Comparison of ENCODE assay signal across 19 mouse cellular contexts in the genomic region with DNA sequence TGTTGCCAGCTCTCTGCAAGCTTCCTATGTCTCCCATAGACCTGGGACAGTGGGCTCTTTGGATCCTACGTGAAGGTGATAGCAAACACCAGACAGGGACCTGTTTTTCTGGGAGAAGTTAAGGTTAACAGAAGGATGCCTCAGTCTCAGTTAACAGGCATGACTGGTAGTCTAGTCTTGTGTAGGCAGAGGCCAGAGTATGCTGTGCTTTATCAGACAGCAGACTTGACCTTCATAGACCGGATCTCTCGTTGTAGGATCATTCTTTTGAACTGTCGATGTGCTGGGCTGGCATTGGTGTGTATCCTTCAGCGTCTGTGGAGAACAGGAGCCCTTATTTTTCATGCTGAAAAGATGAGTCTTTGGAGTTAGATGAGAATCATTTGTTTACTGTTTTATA. TPM values are rescaled to one million over a fixed set of nuclear protein-coding genes. Genes with fewer than 3 reads are reported as not detected.
A peak's percentile ranks its signal among the peaks of the same experiment; 100 is the strongest.
DNase-seq lines count a peak whose midpoint lies in the region; ATAC-seq and TF ChIP-seq lines count a peak whose summit lies in the region.
"Had no signal": no experiment of that assay in that cellular context is flagged by ENCODE, and none has a peak within 500 bp of the region (broad histone marks: within the 10 kb centered on the region; RNA-seq: fewer than 3 reads in every experiment).

No protein-coding gene starts in this region.

- H3K4me2 ChIP-seq in heart, embryonic 12.5 days, result no peak overlapping the region
- 0 out of 2 replicates have a peak overlapping the region, but pooled peaks have one; percentile 3 for H3K4me2 ChIP-seq in heart, postnatal 0 days (ENCODE audit: low read depth, low read length)
- H3K4me2 ChIP-seq: forebrain, embryonic 13.5 days; hindbrain, embryonic 13.5 days; intestine, embryonic 15.5 days; kidney, embryonic 15.5 days had no signal

- ATAC-seq in heart, embryonic 12.5 days (ENCODE audit: insufficient number of reproducible peaks, low FRiP score), result no peak
- ATAC-seq in heart, postnatal 0 days (ENCODE audit: insufficient read depth, low read depth), result no peak
- ATAC-seq: activated CD4-positive, CD25-positive, alpha-beta regulatory T cell, adult 4 months; forebrain, embryonic 13.5 days; forebrain, postnatal 0 days; hindbrain, postnatal 0 days; intestine, embryonic 15.5 days; Patski had no signal

- TF ChIP-seq EP300 in heart, postnatal 0 days (IDR thresholded peaks at IDR 0.05; ENCODE audit: low read depth), result no peak

- WGBS in heart, embryonic 12.5 days, result 56% methylated on average over 5 of the region's 5 CpGs
- WGBS in heart, postnatal 0 days, result 36% methylated on average over 5 of the region's 5 CpGs

- H3K4me1 ChIP-seq in heart, embryonic 12.5 days (replicated peaks), result peaks cover 34% of the 10 kb centered on the region
- peaks cover 22% of the 10 kb centered on the region for H3K4me1 ChIP-seq in heart, postnatal 0 days (ENCODE audit: control insufficient read depth, insufficient read depth)

- peak; percentile 20 for DNase-seq in adrenal gland, postnatal 14 days
- DNase-seq in adrenal gland, postnatal 4 days (ENCODE audit: low spot score in 2 of 2), result no peak
- no peak for DNase-seq in heart, postnatal 14 days
- DNase-seq in heart, postnatal 0 days (ENCODE audit: low spot score), result no peak
- DNase-seq in heart, adult 8-10 months (ENCODE audit: low spot score), result no peak
- DNase-seq: adrenal gland, postnatal 25 days; forebrain, postnatal 0 days; gastrocnemius, postnatal 25 days; kidney, adult 2 months had no signal

- H3K36me3 ChIP-seq in heart, embryonic 12.5 days, result peaks cover 16% of the 10 kb centered on the region; the same call in 1 of the 2 replicates
- no peaks in the 10 kb centered on the region for H3K36me3 ChIP-seq in heart, postnatal 0 days (replicated peaks; ENCODE audit: control insufficient read depth, insufficient read depth, low read length)
- H3K36me3 ChIP-seq: hindbrain, embryonic 13.5 days; intestine, embryonic 15.5 days had no signal

- TF ChIP-seq CTCF in heart, postnatal 0 days (IDR thresholded peaks at IDR 0.05; ENCODE audit: low read depth), result no peak

- intact Hi-C loops in heart, postnatal 14 days (cut with DNase I), result no loop called here

- H3K27ac ChIP-seq in heart, embryonic 12.5 days (ENCODE audit: poor library complexity, severe bottlenecking), result peak overlapping the region; percentile 6; the same call in 1 of the 2 replicates
- peak overlapping the region; percentile 46 for H3K27ac ChIP-seq in heart, postnatal 0 days (ENCODE audit: low read depth)
- H3K27ac ChIP-seq: embryonic facial prominence, embryonic 10.5 days; forebrain, embryonic 13.5 days; hindbrain, postnatal 0 days; intestine, embryonic 15.5 days; kidney, embryonic 15.5 days had no signal

- no peak overlapping the region for H3K9ac ChIP-seq in heart, embryonic 12.5 days
- no peak overlapping the region for H3K9ac ChIP-seq in heart, postnatal 0 days (replicated peaks; ENCODE audit: low read depth, low read length)
- H3K9ac ChIP-seq: forebrain, embryonic 13.5 days; forebrain, postnatal 0 days; hindbrain, embryonic 13.5 days; intestine, embryonic 15.5 days; kidney, embryonic 15.5 days had no signal

- no peaks in the 10 kb centered on the region for H3K27me3 ChIP-seq in heart, embryonic 12.5 days (replicated peaks)
- no peaks in the 10 kb centered on the region for H3K27me3 ChIP-seq in heart, postnatal 0 days (ENCODE audit: control insufficient read depth, insufficient read depth, low read length)
- H3K27me3 ChIP-seq: CH12.LX; forebrain, embryonic 13.5 days; hindbrain, embryonic 13.5 days; intestine, embryonic 15.5 days; kidney, embryonic 15.5 days; Patski had no signal

- H3K4me3 ChIP-seq in heart, embryonic 12.5 days, result no peak overlapping the region
- H3K4me3 ChIP-seq in heart, postnatal 0 days (ENCODE audit: low read depth, low read length), result no peak overlapping the region
- H3K4me3 ChIP-seq: embryonic facial prominence, embryonic 10.5 days; forebrain, embryonic 13.5 days; hindbrain, embryonic 13.5 days; intestine, embryonic 15.5 days; kidney, embryonic 15.5 days had no signal

- H3K9me3 ChIP-seq in heart, embryonic 12.5 days (replicated peaks), result no peaks in the 10 kb centered on the region
- no peaks in the 10 kb centered on the region for H3K9me3 ChIP-seq in heart, postnatal 0 days (replicated peaks; ENCODE audit: control insufficient read depth, low read length)
- H3K9me3 ChIP-seq: embryonic facial prominence, embryonic 10.5 days; forebrain, embryonic 13.5 days; hindbrain, embryonic 13.5 days; intestine, embryonic 15.5 days; kidney, embryonic 15.5 days had no signal

RNA-seq across cellular contexts. Expression of a gene that starts 54.5 kb away (rescaled TPM):
- 126 and 133 TPM in 2 replicates for total RNA-seq in adrenal gland, postnatal 14 days (2021)
- total RNA-seq in adrenal gland, postnatal 4 days (2021), result 100 to 1,000 TPM; 140 to 145 TPM
- 59.5 and 64.4 TPM in 2 replicates for polyA plus RNA-seq in heart, embryonic 12.5 days (2016; fragmentation: Nextera tagmentation; extraction: Ambion mirVana)
- total RNA-seq in heart, postnatal 14 days (2021), result 100 to 1,000 TPM; 118 to 128 TPM
- 77.7 and 131 TPM in 2 replicates for total RNA-seq in heart, postnatal 0 days (2014; rRNA removed; ENCODE audit: low replicate concordance)
- 49.0 and 53.2 TPM in 2 replicates for polyA plus RNA-seq in heart, postnatal 0 days (2015; fragmentation: Nextera tagmentation; extraction: Ambion mirVana)
- 100 to 1,000 TPM; 132 to 150 (median 148) TPM for total RNA-seq in heart, adult 8-10 months (2022)
